Mouse (Mus musculus) activated CD4-positive, CD25-positive, alpha-beta regulatory T cell, adult 4 months (primary cell): ENCODE measurements around the gene Rabgap1l. TPM values are rescaled to one million over a fixed set of nuclear protein-coding genes. Genes with fewer than 3 reads are reported as not detected.

Source experiments
- ATAC-seq: one replicate; pipeline ENCODE4 v1.8.0; 2017
- polyA plus RNA-seq, 2 experiments: library from polyadenylated mRNA; unstranded; fragments of 100-300 nt; shearing (Covaris generic); gene quantifications; one replicate each; pipeline ENCODE4 v1.2.1; 2017

Rabgap1l gene
- 100 to 1,000 TPM; 250 to 264 TPM for polyA plus RNA-seq

GRCm38 (mm10) chr1:160792686-160793355, at the start of gene Rabgap1l:
Gene Rabgap1l, minus strand, starts transcription at chr1:160793211.
- peak; percentile 77 for ATAC-seq

GRCm38 (mm10) chr1:160842567-160842966, 49.6 kb upstream of the Rabgap1l start:
- peak; percentile 46 for ATAC-seq

GRCm38 (mm10) chr1:160840618-160841017, 47.6 kb upstream of the Rabgap1l start:
- no peak for ATAC-seq

- no peak for ATAC-seq
These were observed 46.1 kb upstream of the Rabgap1l start for GRCm38 (mm10) chr1:160839095-160839494.

- no peak for ATAC-seq
These were observed 41.4 kb upstream of the Rabgap1l start for GRCm38 (mm10) chr1:160834446-160834845.

- ATAC-seq: no peak
These were observed 39.4 kb upstream of the Rabgap1l start for GRCm38 (mm10) chr1:160832267-160833021.

GRCm38 (mm10) chr1:160830608-160831498, 37.8 kb upstream of the Rabgap1l start:
- no peak for ATAC-seq

- no peak for ATAC-seq
These were observed 32.4 kb upstream of the Rabgap1l start for GRCm38 (mm10) chr1:160825441-160825856.

- ATAC-seq: no peak
These were observed 30.6 kb upstream of the Rabgap1l start for GRCm38 (mm10) chr1:160823638-160824037.

GRCm38 (mm10) chr1:160814198-160814597, 21.2 kb upstream of the Rabgap1l start:
- ATAC-seq: no peak

GRCm38 (mm10) chr1:160812428-160812827, 19.4 kb upstream of the Rabgap1l start:
- peak; percentile 55 for ATAC-seq

- no peak for ATAC-seq
These were observed 18.9 kb upstream of the Rabgap1l start for GRCm38 (mm10) chr1:160811930-160812329.

GRCm38 (mm10) chr1:160805268-160805667, 12.3 kb upstream of the Rabgap1l start:
- no peak for ATAC-seq

- ATAC-seq: peak; percentile 75
These were observed 7.0 kb upstream of the Rabgap1l start for GRCm38 (mm10) chr1:160799972-160800371.

- no peak for ATAC-seq
These were observed 2.0 kb upstream of the Rabgap1l start for GRCm38 (mm10) chr1:160795016-160795415.

- ATAC-seq: no peak
These were observed 1.1 kb upstream of the Rabgap1l start for GRCm38 (mm10) chr1:160793791-160794757.

GRCm38 (mm10) chr1:160792156-160792685, 790 bp downstream of the Rabgap1l start:
- peak; percentile 22 for ATAC-seq

- ATAC-seq: peak; percentile 0
These were observed 1.4 kb downstream of the Rabgap1l start for GRCm38 (mm10) chr1:160791381-160792155.

GRCm38 (mm10) chr1:160790630-160791029, 2.4 kb downstream of the Rabgap1l start:
- no peak for ATAC-seq

- ATAC-seq: no peak
These were observed 3.1 kb downstream of the Rabgap1l start for GRCm38 (mm10) chr1:160789876-160790275.

- peak; percentile 7 for ATAC-seq
These were observed 5.1 kb downstream of the Rabgap1l start for GRCm38 (mm10) chr1:160787926-160788325.
